Mouse (Mus musculus) limb, embryonic 11.5 days (tissue): Measurements from ENCODE around the gene Tnik. TPM values are rescaled to one million over a fixed set of nuclear protein-coding genes. Genes with fewer than 3 reads are reported as not detected.

Experiments
- ATAC-seq: fragments of 200-750 bp; cut with Nextera tagmentation; 2 replicates; pipeline ENCODE4 v1.8.0; 2017; ENCODE audit warnings: low read depth; ENCODE audit not compliant: insufficient number of reproducible peaks, low FRiP score, low TSS enrichment
- DNase-seq: peaks from one replicate; pipeline ENCODE4 v3.0.0-alpha.2; 2015; ENCODE audit warnings: low spot score
- H3K27ac ChIP-seq: fragments of 300-500 bp; sonication (generic); replicated peaks from 2 replicates; pipeline ENCODE4 v1.5.1; 2014; ENCODE audit warnings: low read depth, mild to moderate bottlenecking, low read length
- H3K27me3 ChIP-seq: fragments of 300-500 bp; sonication (generic); 2 replicates; pipeline ENCODE4 v1.6.1; 2014; ENCODE audit warnings: mild to moderate bottlenecking, low read length, mixed read lengths; ENCODE audit not compliant: control insufficient read depth, insufficient read depth
- H3K36me3 ChIP-seq: fragments of 300-500 bp; sonication (generic); 2 replicates; pipeline ENCODE4 v1.6.1; 2014; ENCODE audit warnings: mild to moderate bottlenecking, low read length, moderate library complexity, mixed read lengths; ENCODE audit not compliant: control insufficient read depth, insufficient read depth
- H3K4me1 ChIP-seq: fragments of 300-500 bp; sonication (generic); 2 replicates; pipeline ENCODE4 v1.6.1; 2014; ENCODE audit warnings: low read length, mixed read lengths; ENCODE audit not compliant: control insufficient read depth, insufficient read depth
- H3K4me2 ChIP-seq: fragments of 300-500 bp; sonication (generic); 2 replicates; pipeline ENCODE4 v1.6.1; 2014; ENCODE audit warnings: low read depth, mild to moderate bottlenecking, moderate library complexity; ENCODE audit not compliant: severe bottlenecking
- H3K4me3 ChIP-seq: fragments of 300-500 bp; sonication (generic); 2 replicates; pipeline ENCODE4 v1.5.1; 2014; ENCODE audit warnings: low read depth, low read length
- H3K9ac ChIP-seq: fragments of 300-500 bp; sonication (generic); 2 replicates; pipeline ENCODE4 v1.6.1; 2014; ENCODE audit warnings: mild to moderate bottlenecking, low read length
- H3K9me3 ChIP-seq: fragments of 300-500 bp; sonication (generic); 2 replicates; pipeline ENCODE4 v1.6.1; 2016; ENCODE audit warnings: low read length; ENCODE audit not compliant: control insufficient read depth
- WGBS: fragments of 180-500 bp; shearing (Covaris S2); extraction: QIAGEN DNeasy Blood & Tissue Kit; methylation state at CpG from one replicate; pipeline ENCODE4 v1.1.7; 2014; 5-methylcytosine and 5-hydroxymethylcytosine counted together
- polyA plus RNA-seq: library from polyadenylated mRNA; unstranded; fragments of >200 nt; fragmentation: Nextera tagmentation; extraction: Ambion mirVana; gene quantifications from 2 replicates; pipeline ENCODE4 v1.2.1, GENCODE M21; 2014

Gene Tnik
- polyA plus RNA-seq, 1 experiment from 2014 or later = 4.1 TPM

- no peaks in the 10 kb centered on the region for H3K36me3 ChIP-seq
- H3K9ac ChIP-seq = no peak overlapping the region
- no peak overlapping the region for H3K27ac ChIP-seq
- H3K4me2 ChIP-seq = no peak overlapping the region
- no peaks in the 10 kb centered on the region for H3K4me1 ChIP-seq
- H3K27me3 ChIP-seq = no peaks in the 10 kb centered on the region
- H3K4me3 ChIP-seq = no peak overlapping the region
- ATAC-seq (no peak), DNase-seq (no peak)
- WGBS = 69% methylated on average over 11 of the region's 11 CpGs
- H3K9me3 ChIP-seq = no peaks in the 10 kb centered on the region
Observed at GRCm38 (mm10) chr3:28491085-28492041, 228.3 kb downstream of the Tnik start.

- no peaks in the 10 kb centered on the region for H3K27me3 ChIP-seq
- no peak overlapping the region for H3K9ac ChIP-seq
- H3K4me2 ChIP-seq = no peak overlapping the region
- DNase-seq = no peak
- H3K9me3 ChIP-seq = no peaks in the 10 kb centered on the region
- WGBS = 79% methylated on average over 3 of the region's 3 CpGs
- no peak for ATAC-seq
- H3K4me1 ChIP-seq = no peaks in the 10 kb centered on the region
- no peak overlapping the region for H3K27ac ChIP-seq
- H3K36me3 ChIP-seq = no peaks in the 10 kb centered on the region
- no peak overlapping the region for H3K4me3 ChIP-seq
Observed at GRCm38 (mm10) chr3:28496806-28497502, 233.9 kb downstream of the Tnik start.

- DNase-seq (no peak), ATAC-seq (no peak)
- Histone ChIP-seq H3K4me1 (no peaks in the 10 kb centered on the region), H3K36me3 (no peaks in the 10 kb centered on the region), H3K27ac (no peak overlapping the region), H3K4me2 (no peak overlapping the region), H3K27me3 (no peaks in the 10 kb centered on the region), H3K4me3 (no peak overlapping the region), H3K9me3 (no peaks in the 10 kb centered on the region), H3K9ac (no peak overlapping the region)
- WGBS = 98% methylated on average over 3 of the region's 3 CpGs
Observed at GRCm38 (mm10) chr3:28497503-28497857, 234.5 kb downstream of the Tnik start.

GRCm38 (mm10) chr3:28502697-28503096 is 239.7 kb downstream of the Tnik start:
- H3K27ac ChIP-seq = no peak overlapping the region
- H3K4me3 ChIP-seq = no peak overlapping the region
- no peaks in the 10 kb centered on the region for H3K27me3 ChIP-seq
- no peaks in the 10 kb centered on the region for H3K36me3 ChIP-seq
- no peak overlapping the region for H3K9ac ChIP-seq
- H3K4me2 ChIP-seq = no peak overlapping the region
- no peaks in the 10 kb centered on the region for H3K4me1 ChIP-seq
- no peaks in the 10 kb centered on the region for H3K9me3 ChIP-seq
- ATAC-seq (no peak), DNase-seq (no peak)
- WGBS = 85% methylated on average over 3 of the region's 3 CpGs

GRCm38 (mm10) chr3:28509337-28509935 is 246.4 kb downstream of the Tnik start:
- H3K27ac ChIP-seq = no peak overlapping the region
- WGBS = 89% methylated on average over 6 of the region's 6 CpGs
- no peak overlapping the region for H3K4me2 ChIP-seq
- H3K4me3 ChIP-seq = no peak overlapping the region
- ATAC-seq (no peak), DNase-seq (no peak)
- H3K9me3 ChIP-seq = no peaks in the 10 kb centered on the region
- H3K4me1 ChIP-seq = no peaks in the 10 kb centered on the region
- H3K9ac ChIP-seq = no peak overlapping the region
- no peaks in the 10 kb centered on the region for H3K36me3 ChIP-seq
- no peaks in the 10 kb centered on the region for H3K27me3 ChIP-seq

GRCm38 (mm10) chr3:28523004-28523482 is 260.0 kb downstream of the Tnik start:
- Histone ChIP-seq H3K4me1 (no peaks in the 10 kb centered on the region), H3K27ac (no peak overlapping the region), H3K9ac (no peak overlapping the region), H3K4me2 (no peak overlapping the region), H3K27me3 (no peaks in the 10 kb centered on the region), H3K4me3 (no peak overlapping the region), H3K9me3 (no peaks in the 10 kb centered on the region), H3K36me3 (no peaks in the 10 kb centered on the region)
- DNase-seq = no peak
- 62% methylated on average over 6 of the region's 6 CpGs for WGBS
- no peak for ATAC-seq

GRCm38 (mm10) chr3:28523541-28524165 is 260.6 kb downstream of the Tnik start:
- H3K4me3 ChIP-seq = no peak overlapping the region
- no peaks in the 10 kb centered on the region for H3K36me3 ChIP-seq
- no peaks in the 10 kb centered on the region for H3K4me1 ChIP-seq
- no peak overlapping the region for H3K9ac ChIP-seq
- DNase-seq (no peak), ATAC-seq (no peak)
- 46% methylated on average over 4 of the region's 4 CpGs for WGBS
- H3K27ac ChIP-seq = no peak overlapping the region
- no peak overlapping the region for H3K4me2 ChIP-seq
- H3K27me3 ChIP-seq = no peaks in the 10 kb centered on the region
- no peaks in the 10 kb centered on the region for H3K9me3 ChIP-seq

GRCm38 (mm10) chr3:28524562-28524961 is 261.5 kb downstream of the Tnik start:
- Histone ChIP-seq H3K27me3 (no peaks in the 10 kb centered on the region), H3K9me3 (no peaks in the 10 kb centered on the region), H3K4me2 (no peak overlapping the region), H3K27ac (no peak overlapping the region), H3K4me3 (no peak overlapping the region), H3K36me3 (no peaks in the 10 kb centered on the region), H3K9ac (no peak overlapping the region), H3K4me1 (no peaks in the 10 kb centered on the region)
- WGBS = 93% methylated on average over 3 of the region's 3 CpGs
- ATAC-seq (no peak), DNase-seq (no peak)
